Mouse (Mus musculus) fat pad, adult 2 months (tissue): ENCODE data around the gene Apobec3.
"Not testable (repeated sequence)": the region's sequence is repeated elsewhere in the genome, so short reads cannot be mapped to it uniquely, and the experiment has no call there.

Source experiments
- DNase-seq: peaks from one replicate; pipeline ENCODE4 v3.0.0-alpha.2; 2011; ENCODE audit warnings: low read depth, low spot score; ENCODE audit errors: extremely low read depth

Gene Apobec3

GRCm38 (mm10) chr15:79895221-79896079 lies 4.0 kb downstream of the Apobec3 start:
- not testable (repeated sequence) for DNase-seq

- DNase-seq, result no peak
Measured at GRCm38 (mm10) chr15:79896080-79896725, 4.7 kb downstream of the Apobec3 start.

- no peak for DNase-seq
Measured at GRCm38 (mm10) chr15:79898988-79899387, 7.5 kb downstream of the Apobec3 start.

- DNase-seq, result peak; percentile 100
Measured at GRCm38 (mm10) chr15:79899828-79900510, 8.5 kb downstream of the Apobec3 start.

GRCm38 (mm10) chr15:79900751-79901150 lies 9.3 kb downstream of the Apobec3 start:
- DNase-seq, result no peak

- DNase-seq, result no peak
Measured at GRCm38 (mm10) chr15:79901399-79901798, 9.9 kb downstream of the Apobec3 start.

- DNase-seq, result not testable (repeated sequence)
Measured at GRCm38 (mm10) chr15:79903081-79903480, 11.6 kb downstream of the Apobec3 start.

GRCm38 (mm10) chr15:79903963-79904362 lies 12.5 kb downstream of the Apobec3 start:
- no peak for DNase-seq

GRCm38 (mm10) chr15:79904678-79905077 lies 13.2 kb downstream of the Apobec3 start:
- not testable (repeated sequence) for DNase-seq

GRCm38 (mm10) chr15:79905211-79905610 lies 13.8 kb downstream of the Apobec3 start:
- DNase-seq, result no peak

GRCm38 (mm10) chr15:79906855-79907254 lies 15.4 kb downstream of the Apobec3 start:
- no peak for DNase-seq

GRCm38 (mm10) chr15:79909006-79909405 lies 17.5 kb downstream of the Apobec3 start:
- DNase-seq, result not testable (repeated sequence)

GRCm38 (mm10) chr15:79910812-79911211 lies 19.4 kb downstream of the Apobec3 start:
- not testable (repeated sequence) for DNase-seq

GRCm38 (mm10) chr15:79911339-79911738 lies 19.9 kb downstream of the Apobec3 start:
- no peak for DNase-seq

GRCm38 (mm10) chr15:79913761-79914346 lies 22.4 kb downstream of the Apobec3 start:
- DNase-seq, result no peak

- DNase-seq, result no peak
Measured at GRCm38 (mm10) chr15:79914357-79914756, 22.9 kb downstream of the Apobec3 start.

GRCm38 (mm10) chr15:79916150-79916549 lies 24.7 kb downstream of the Apobec3 start:
- DNase-seq, result no peak

- no peak for DNase-seq
Measured at GRCm38 (mm10) chr15:79917111-79917720, 25.8 kb downstream of the Apobec3 start.

GRCm38 (mm10) chr15:79918485-79918884 lies 27.0 kb downstream of the Apobec3 start:
- no peak for DNase-seq

GRCm38 (mm10) chr15:79919787-79920186 lies 28.3 kb downstream of the Apobec3 start:
- no peak for DNase-seq
